Mouse (Mus musculus): Measurements from ENCODE around the gene Hist1h2ak. TPM values are rescaled to one million over a fixed set of nuclear protein-coding genes. Genes with fewer than 3 reads are reported as not detected.

Gene Hist1h2ak
- total RNA-seq, 1 experiment from 2014 or later = 1,047 TPM

- peak; percentile 62 for ATAC-seq (replicated peaks; ENCODE audit: low read depth, poor library complexity, severe bottlenecking)
These were observed 25.5 kb upstream of the Hist1h2ak start for GRCm38 (mm10) chr13:21778814-21779766.

DNA sequence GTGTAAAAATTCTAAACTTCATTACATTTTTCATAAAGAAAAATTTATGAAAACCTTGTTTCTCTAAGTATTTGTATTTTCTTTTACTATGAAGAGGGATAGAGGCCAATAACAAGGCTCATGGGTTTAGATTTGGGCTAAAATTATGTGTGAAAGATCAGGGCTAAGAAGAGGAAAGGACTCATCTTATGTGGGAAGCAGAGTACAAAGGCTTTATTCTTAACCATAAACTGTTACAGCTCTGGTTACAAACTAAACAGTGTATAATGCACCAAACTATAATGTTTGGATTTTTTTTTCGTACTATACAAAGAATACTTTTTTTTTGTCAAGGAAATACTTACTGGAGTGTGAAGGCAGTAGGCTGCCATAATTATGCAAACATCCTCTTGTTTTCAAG, 2.1 kb upstream of the Hist1h2ak start:
- ATAC-seq (replicated peaks; ENCODE audit: low read depth, poor library complexity, severe bottlenecking) = no peak

DNA sequence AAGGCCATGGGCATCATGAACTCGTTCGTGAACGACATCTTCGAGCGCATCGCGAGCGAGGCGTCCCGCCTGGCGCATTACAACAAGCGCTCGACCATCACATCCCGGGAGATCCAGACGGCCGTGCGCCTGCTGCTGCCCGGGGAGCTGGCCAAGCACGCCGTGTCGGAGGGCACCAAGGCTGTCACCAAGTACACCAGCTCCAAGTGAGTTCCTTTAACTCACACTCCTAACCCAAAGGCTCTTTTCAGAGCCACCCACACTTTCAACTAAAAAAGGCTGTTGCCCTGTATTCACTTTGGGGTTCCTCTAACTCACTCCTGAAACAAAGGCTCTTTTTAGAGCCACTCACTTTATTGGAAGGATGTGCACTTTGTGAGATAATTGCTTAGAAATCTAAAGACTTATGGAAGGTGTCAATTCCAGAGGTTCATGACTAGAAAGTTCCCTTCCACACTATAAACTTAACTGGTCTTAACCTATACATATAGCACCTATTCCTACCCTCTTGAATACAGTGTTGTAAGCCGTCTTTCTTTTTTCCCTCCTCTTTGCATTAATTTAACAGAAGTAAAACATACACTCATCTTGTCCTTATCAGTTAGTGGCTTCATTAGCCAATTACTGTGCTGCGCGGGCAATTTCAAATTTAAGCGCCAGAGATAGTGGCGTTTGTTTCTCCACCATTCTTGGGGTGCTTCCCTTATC, 821 bp upstream of the Hist1h2ak start:
- peak; percentile 22 for ATAC-seq (replicated peaks; ENCODE audit: low read depth, poor library complexity, severe bottlenecking)

DNA sequence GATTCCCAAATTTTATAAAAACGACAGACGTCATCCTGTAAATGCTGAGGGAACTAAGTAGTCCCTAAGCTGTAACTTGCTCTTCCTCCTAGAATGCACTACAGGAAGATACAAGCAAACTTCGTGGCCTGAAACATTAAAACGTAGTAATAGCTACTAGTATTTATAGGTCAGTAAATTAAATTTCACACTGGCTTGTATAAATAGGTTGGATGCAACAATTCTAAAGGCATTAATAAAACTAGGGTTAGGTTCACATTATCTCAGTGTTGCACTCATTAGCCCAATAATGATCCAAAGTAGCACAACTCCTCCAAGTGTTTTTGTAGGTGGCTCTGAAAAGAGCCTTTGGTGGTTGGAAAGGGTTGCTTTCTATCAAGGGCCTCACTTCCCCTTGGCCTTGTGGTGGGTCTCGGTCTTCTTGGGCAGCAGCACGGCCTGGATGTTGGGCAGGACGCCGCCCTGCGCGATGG, 540 bp downstream of the Hist1h2ak start:
- peak; percentile 21; the same call in 1 of the 2 replicates for ATAC-seq (replicated peaks; ENCODE audit: low read depth, poor library complexity, severe bottlenecking)

DNA sequence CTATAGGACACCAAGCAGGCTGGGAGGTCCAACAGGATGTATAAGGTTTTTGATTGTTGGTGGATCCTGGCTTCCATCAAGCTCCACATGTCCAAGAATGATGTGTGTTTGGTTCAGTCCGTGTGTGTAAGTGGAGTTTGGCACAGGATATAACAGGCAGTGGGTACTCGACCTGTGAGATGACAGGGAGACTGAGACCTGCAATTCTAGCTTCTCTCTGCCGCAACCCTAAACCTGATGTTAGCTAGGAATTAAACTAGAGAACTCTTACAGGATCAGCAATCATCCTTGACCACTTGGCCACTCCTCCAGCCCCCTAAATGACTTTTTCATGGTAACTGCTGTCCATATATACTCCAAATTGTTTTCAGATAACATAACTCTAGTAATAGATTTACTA, 1.3 kb downstream of the Hist1h2ak start:
- no peak for ATAC-seq (replicated peaks; ENCODE audit: low read depth, poor library complexity, severe bottlenecking)

- no peak for ATAC-seq (replicated peaks; ENCODE audit: low read depth, poor library complexity, severe bottlenecking)
These were observed 1.8 kb downstream of the Hist1h2ak start for GRCm38 (mm10) chr13:21751827-21752226.

DNA sequence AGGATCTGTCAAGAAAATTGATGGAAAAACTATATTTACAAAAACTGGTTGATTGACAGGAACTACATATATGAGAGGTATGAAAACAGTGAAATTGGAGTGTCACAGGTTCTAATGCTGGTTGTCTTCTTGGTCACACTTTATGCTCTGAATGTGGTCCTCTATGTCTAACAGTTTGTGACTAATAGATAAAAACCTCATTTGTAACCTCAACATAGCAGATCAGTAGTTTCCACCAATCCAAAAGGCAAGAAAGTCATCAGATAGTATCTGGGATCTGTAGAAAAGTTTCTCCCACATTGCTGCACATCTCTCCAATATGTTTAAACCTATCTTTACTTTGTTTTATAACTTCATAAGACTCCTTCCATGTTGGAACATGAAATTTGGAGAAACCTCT, 2.2 kb downstream of the Hist1h2ak start:
- no peak for ATAC-seq (replicated peaks; ENCODE audit: low read depth, poor library complexity, severe bottlenecking)

DNA sequence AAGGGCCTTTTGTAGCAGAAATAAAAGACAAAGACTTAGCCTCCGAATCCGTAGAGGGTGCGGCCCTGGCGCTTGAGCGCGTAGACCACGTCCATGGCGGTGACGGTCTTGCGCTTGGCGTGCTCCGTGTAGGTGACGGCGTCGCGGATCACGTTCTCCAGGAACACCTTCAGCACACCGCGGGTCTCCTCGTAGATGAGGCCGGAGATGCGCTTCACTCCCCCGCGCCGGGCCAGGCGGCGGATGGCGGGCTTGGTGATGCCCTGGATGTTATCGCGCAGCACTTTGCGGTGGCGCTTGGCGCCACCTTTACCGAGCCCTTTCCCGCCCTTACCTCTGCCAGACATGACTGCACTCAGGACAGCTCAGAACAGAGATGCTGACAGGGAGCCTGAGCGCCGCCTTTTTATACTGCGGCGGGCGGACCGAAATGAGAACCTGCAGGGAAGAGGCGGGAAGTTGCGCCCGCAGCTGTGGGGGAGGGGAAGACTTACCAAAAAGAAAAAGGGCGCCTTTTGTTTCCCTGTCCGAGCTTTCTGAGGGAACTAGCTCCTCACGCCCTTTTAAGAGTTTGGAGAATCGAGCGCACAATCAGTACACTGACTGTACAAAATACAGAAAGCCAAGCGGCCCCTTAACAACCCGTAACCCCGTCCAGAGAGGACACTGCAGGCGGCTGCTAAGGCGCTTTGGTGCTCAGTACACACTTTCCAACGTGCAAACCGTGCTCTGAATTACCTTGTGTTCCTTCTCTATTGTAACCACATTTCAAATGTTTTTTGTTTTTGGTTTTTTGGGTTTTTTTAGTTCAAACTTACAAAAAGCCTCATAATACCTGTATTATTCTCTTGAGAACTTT, 3.2 kb downstream of the Hist1h2ak start, which contains the start of gene Hist1h4k:
TSS of gene Hist1h4k (minus strand) at position 347 of the 859 bp plus-strand sequence.
- peak; percentile 52 for ATAC-seq (replicated peaks; ENCODE audit: low read depth, poor library complexity, severe bottlenecking)

- ATAC-seq (replicated peaks; ENCODE audit: low read depth, poor library complexity, severe bottlenecking) = no peak
These were observed 4.1 kb downstream of the Hist1h2ak start for GRCm38 (mm10) chr13:21749387-21750158.

- ATAC-seq (replicated peaks; ENCODE audit: low read depth, poor library complexity, severe bottlenecking) = no peak
These were observed 8.6 kb downstream of the Hist1h2ak start for GRCm38 (mm10) chr13:21745006-21745405.

- ATAC-seq (replicated peaks; ENCODE audit: low read depth, poor library complexity, severe bottlenecking) = peak; percentile 81
These were observed 18.5 kb downstream of the Hist1h2ak start, which contains the start of gene Hist1h4j for GRCm38 (mm10) chr13:21734906-21735767. Gene Hist1h4j (plus strand): TSS chr13:21735064.

- peak; percentile 67 for ATAC-seq (replicated peaks; ENCODE audit: low read depth, poor library complexity, severe bottlenecking)
These were observed 19.4 kb downstream of the Hist1h2ak start for GRCm38 (mm10) chr13:21734010-21734905.

DNA sequence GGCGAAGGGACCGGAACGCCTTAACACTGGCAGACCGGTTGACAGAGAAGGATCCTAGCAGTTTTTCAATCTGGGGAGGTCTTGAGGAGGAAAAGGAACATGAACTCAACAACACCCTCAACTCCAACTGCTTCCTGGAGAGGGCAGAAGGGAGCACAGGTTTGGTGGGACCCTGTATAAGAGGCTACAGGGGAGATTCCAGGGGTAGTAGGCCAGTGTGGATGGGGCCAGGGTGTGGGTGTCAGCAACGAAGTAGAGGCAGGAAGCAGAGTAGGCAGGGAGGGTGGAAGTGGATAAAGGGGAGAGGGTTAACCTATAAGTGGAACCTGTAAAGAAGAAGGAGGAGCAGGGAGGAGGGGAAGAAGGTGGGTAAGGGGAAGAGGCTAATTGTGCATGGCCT, 20.2 kb downstream of the Hist1h2ak start:
- no peak for ATAC-seq (replicated peaks; ENCODE audit: low read depth, poor library complexity, severe bottlenecking)

DNA sequence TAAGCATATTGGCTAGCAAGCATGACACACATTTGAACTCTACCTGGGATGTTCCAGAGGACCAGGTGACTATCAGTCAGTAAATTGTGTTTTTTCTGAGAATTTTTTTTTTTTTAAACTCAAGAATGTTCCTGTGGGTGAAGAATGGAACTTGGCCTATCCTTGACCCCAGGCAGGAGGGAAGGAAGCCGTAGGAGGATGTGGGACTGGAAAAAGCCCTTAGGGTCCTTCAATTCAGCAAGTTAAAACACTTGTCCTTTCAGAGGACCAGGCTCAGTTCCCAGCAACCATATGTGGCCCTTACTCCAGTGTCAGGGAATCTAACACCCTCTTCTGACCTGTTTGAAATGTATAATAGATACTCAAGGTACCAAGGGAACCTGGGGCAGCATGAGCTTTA, 24.1 kb downstream of the Hist1h2ak start:
- no peak for ATAC-seq (replicated peaks; ENCODE audit: low read depth, poor library complexity, severe bottlenecking)

- ATAC-seq (replicated peaks; ENCODE audit: low read depth, poor library complexity, severe bottlenecking) = no peak
These were observed 25.6 kb downstream of the Hist1h2ak start for GRCm38 (mm10) chr13:21727948-21728572.

DNA sequence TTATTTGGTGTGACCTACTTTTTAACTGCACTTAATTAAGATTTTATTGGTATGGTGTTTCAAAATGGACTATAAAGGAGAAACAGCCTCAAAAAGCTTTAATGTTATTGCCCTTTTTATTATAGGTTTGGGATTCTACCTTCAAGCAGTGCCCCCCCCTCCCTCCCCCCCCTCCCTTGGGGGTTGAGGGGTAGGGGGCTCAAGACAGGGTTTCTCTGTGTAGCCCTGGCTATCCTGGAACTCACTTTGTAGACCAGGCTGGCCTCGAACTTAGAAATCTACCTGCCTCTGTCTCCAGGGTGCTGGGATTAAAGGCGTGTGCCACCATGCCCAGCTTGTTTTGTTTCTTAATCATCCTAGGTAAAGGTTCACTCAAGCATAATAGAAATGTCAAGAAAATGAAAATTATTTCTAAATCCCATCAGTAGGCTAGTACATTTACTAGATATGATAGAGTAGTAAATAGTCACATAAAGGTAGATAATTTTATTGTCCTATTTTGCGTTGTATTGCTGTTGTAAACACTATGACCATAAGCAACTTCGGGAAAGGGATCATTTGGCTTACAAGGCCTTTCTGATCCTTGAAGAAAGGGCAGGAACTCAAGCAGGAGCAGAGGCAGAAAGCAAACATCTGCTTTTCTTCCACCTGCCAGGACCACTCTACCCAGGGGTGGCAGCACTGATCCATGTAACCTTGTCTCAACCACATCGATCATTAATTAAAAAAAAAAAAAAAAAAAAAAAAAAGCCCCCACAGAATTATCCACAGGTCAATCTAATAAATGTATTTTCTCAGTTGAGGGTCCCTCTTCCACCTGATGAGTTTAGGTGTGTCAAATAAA, 30.4 kb downstream of the Hist1h2ak start:
- no peak for ATAC-seq (replicated peaks; ENCODE audit: low read depth, poor library complexity, severe bottlenecking)
